Mouse (Mus musculus) frontal cortex, adult 2 months (tissue): Measurements from ENCODE around the gene Naa35. TPM values are rescaled to one million over a fixed set of nuclear protein-coding genes. Genes with fewer than 3 reads are reported as not detected.
A peak's percentile ranks its signal among the peaks of the same experiment; 100 is the strongest.

Experiments used
- DNase-seq, 2 experiments: peaks; one replicate each; pipeline ENCODE4 v3.0.0; 2022; ENCODE audit warnings: low spot score in 1 of 2; ENCODE audit errors: extremely low spot score in 1 of 2
- polyA plus RNA-seq: library from polyadenylated mRNA; depleted of rRNA; stranded (reverse); fragments of >200 nt; gene quantifications from 2 replicates; pipeline ENCODE4 v1.2.3, GENCODE M21; 2012

The Naa35 gene
- polyA plus RNA-seq, 1 experiment = 65.3 TPM

GRCm38 (mm10) chr13:59634637-59635036 is 49.6 kb downstream of the Naa35 start:
- no peak for DNase-seq

DNA sequence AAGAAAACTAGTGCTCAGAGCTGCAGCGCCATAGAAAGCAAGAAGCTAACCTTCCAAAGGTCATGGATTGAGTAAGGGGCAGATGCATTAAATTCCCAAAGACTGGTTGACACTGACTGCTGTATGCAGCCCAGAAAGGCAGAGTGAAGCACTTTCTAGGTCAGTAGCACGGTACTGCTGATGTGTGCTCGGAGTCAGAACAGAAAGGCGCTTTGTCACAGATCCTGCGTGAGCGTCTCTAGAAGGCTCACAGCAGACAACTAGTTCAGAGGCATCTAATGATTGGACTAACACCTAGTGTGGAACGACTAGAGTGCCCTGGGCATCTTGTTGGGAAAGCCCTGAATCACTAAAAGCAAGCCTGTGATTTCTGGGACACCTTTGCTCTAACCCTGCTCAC is 52.7 kb downstream of the Naa35 start:
- no peak for DNase-seq

DNA sequence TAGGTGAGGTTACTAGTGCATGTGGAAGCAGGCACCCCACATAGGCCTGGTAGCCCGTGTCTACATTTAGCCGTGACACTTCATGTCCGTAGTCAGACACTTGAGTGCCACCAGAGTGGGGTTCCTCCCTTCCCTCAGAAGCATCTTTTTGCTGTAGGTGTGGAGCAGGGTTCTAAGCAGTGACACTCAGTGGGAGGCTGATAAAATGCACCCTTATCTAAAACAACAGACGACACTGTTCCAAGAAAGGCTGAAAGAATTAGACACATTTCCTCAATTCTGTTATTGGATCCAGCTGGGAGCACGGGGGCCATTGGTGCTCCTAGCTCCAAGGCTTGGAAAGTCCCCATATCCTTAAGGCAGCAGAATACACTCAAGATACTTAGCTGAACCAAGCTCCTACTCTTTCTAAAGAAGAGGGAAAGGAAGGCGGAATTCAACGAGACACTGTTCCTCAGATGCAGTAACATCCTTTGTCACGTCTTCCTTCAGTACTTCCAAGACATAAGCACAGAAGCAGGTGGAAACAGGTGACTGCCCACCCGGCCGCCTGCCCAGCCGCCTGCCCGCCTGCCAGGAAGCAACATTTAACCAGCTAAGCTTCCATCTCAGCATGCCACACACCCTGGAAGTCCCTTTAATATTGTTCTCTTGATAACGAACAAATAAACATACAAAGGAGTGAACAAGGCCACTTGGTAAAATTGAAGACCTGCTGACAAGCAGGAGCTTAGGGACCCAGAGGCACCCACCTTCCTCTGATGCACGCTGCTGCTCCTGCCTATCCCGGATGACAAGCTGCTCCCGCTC is 54.5 kb downstream of the Naa35 start:
- no peak for DNase-seq

DNA sequence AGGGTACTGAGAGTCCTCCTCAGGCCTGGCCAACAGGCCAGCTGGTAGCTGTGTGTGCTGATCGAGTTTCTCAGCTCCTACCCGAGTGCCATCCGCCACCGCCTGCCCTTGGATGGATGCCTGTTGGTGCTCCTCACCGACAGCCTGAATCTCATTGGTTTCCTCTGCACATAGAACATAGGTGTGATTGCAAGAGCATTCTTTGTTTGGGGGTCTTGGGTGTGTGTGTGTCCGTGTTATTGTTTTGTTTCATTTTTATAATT is 55.0 kb downstream of the Naa35 start:
- DNase-seq = no peak

DNA sequence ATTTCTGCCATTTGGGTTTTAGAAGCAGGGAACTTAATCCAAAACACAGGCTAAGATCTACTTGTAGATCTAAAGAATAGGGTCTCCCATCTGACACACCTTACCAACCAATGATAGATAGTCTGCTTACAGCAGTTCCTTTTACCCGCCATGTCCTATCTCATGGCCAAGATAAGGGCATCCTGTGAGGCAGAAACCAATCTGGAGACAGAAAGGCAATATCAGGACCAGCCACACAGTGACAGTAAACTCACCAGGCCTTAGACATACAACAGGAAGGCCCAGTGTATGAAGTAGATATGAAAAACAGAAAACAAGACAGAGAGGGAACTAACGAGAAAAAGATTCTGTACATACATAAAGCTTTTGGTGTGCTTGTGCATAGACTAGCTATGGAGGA is 57.8 kb downstream of the Naa35 start:
- DNase-seq = no peak

DNA sequence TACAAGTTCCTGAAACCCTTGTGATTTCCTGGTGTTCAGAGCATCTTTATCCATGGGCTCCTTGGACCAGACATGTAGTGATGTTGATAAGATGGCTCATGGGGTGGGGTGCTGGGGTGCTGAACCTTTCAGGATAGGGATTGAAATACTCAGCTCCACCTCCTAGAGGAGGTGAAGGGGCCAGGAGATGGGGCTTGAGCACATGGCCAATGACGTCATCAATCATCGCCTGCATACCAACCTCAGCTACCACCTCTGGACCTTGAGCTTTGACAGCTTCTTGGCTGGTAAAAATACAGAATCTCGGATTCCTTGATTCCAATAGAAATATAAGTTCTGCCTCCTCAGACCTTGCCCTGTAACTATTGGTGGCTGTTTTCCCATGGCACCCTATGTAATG is 60.4 kb downstream of the Naa35 start:
- no peak for DNase-seq

- peak in 1 of 2 experiments; percentile 45 for DNase-seq
Measured at GRCm38 (mm10) chr13:59646674-59647244, 61.7 kb downstream of the Naa35 start.

- no peak for DNase-seq
Measured at GRCm38 (mm10) chr13:59647484-59647883, 62.4 kb downstream of the Naa35 start.

GRCm38 (mm10) chr13:59648598-59648997 is 63.5 kb downstream of the Naa35 start:
- DNase-seq = no peak

DNA sequence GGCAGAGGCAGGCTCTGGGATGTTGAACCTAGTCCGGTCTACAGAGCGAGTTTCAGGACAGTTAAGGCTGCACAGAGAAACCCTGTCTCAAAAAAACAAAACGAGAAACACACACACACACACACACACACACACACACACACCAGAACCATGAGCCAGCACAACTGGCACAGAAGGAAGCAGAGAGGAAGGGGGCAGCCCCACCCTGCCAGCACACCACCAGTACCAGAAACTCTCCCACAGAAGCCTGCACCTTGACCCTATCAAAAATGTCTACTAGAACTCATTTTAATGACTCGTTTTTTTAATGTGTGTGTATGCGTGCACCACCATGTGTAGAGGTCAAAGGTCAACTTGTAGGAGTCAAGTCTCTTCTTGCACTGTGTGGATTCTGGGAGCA is 64.7 kb downstream of the Naa35 start:
- no peak for DNase-seq

GRCm38 (mm10) chr13:59652651-59653050 is 67.6 kb downstream of the Naa35 start:
- DNase-seq = no peak

GRCm38 (mm10) chr13:59653136-59653535 is 68.1 kb downstream of the Naa35 start:
- DNase-seq = no peak

GRCm38 (mm10) chr13:59654465-59654864 is 69.4 kb downstream of the Naa35 start:
- DNase-seq = no peak

- no peak for DNase-seq
Measured at GRCm38 (mm10) chr13:59655718-59656315, 70.8 kb downstream of the Naa35 start.

DNA sequence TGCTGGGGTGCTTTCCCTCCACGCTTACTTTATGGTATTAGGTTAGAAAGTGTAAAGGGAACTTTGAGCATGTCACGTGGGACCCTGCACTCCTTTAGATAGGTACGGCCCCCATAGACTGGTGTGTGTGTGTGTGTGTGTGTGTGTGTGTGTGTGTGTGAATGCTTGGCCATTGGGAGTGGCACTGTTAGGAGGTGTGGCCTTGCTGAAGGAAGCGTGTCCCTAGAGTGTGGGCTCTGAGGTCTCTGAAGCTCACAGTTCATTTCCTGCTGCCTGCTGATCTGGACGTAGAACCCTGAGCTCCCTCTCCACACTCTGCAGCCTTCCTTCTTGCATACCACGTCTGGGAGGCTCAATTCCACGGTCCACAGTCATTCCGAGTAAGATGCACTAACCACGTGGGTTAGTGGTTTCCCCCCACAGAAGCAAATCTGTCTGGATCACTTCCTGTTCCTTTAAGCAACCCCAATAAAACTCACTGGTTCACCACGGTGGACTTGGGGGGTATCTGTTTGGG is 71.3 kb downstream of the Naa35 start:
- DNase-seq = no peak

DNA sequence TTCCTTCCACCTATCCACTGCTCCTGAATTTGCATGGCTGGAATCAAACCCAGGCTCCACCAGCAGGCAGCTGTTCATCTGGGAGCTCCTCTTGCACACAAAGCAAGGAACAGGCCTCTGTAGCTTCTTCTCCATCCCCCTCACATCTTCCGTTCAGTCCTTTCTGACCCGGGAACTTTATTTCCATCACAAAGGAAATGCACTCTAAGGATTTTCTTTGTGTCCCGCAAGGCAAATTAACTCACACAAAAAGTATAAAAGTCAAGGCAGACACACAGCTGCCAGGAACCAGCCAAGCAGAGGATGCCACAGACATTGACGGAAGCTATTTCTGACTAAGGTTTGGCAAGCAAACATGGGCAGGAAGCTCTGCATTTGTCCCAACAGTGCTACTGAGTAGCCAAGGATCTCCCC is 71.9 kb downstream of the Naa35 start:
- no peak for DNase-seq

DNA sequence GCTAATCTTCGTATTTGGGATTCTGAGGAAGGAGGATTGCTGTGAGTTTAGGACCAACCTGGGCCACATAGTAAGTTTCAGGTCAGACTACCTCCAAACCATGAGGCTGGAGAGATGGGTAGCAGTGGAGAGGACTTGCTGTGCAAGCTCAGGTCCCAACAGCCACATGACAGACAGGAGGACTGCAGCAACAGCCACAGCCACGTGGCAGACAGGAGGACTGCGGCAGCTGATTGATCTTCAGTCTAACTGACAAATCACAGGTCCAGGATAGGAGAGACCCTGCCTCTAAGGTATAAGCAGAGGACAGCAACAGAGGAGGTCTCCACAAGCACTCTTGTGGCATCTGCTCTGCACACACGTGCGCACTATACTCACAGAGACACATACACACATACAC is 72.7 kb downstream of the Naa35 start:
- DNase-seq = no peak

DNA sequence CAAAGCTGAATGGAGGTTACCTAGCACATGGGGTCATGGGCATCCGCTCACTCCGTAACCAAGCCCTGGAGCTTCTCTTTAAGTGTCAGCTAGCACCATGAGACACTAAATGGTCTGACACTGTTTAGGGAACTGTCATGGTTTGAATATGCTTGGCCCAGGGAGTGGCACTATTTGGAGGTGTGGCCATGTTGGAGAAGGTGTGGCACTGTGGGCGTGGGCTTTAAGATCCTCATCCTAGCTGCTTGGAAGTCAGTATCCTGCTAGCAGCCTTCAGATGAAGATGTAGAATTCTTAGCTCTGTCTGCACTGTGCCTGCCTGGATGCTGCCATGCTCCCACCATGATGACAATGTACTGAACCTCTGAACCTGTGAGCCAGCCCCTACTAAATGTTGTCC is 75.3 kb downstream of the Naa35 start:
- no peak for DNase-seq

DNA sequence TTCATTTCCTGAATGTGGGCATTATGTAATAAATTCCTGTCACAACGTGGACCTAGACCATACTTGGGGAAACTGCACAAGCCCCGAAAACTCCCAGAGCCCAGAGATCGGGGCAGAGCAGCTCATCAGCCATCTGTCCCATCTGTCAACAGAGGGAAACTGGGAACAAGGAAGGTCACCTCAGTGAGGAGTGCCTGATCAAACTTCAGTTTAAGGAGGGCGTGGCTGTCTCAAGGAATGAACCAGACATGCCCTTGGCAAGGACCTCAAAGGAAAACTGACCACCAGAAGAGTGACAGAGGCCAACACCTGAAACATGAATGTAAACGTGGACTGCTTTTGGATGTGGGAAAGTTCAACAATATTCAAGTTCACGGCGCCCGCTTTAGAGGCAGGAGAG is 76.3 kb downstream of the Naa35 start:
- no peak for DNase-seq

GRCm38 (mm10) chr13:59661966-59662365 is 76.9 kb downstream of the Naa35 start:
- DNase-seq = no peak

- DNase-seq = no peak
Measured at GRCm38 (mm10) chr13:59663939-59664712, 79.1 kb downstream of the Naa35 start.
